Mouse (Mus musculus): ENCODE data around the gene Atg2b. TPM values are rescaled to one million over a fixed set of nuclear protein-coding genes. Genes with fewer than 3 reads are reported as not detected.

Gene Atg2b
- polyA plus RNA-seq, 1 experiment from 2014 or later = 28.7 TPM

DNA sequence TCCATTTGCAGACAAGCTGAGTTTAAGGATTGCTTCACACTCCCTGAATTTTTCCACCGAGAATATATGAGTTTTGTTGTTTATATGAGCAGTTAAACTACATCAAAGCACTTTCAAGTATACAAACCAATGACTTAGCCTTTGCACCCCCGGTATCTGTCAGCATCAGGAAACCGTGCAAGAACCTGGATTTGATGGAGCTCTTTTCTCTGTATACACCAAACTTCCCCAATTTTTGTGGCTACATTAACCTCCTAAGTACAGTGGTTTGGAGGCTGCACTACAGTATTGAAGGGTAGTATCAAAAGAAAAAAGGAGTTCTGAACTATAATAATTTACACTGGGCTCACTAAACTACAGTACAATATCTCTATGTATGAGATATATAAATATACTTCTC is 6.2 kb downstream of the Atg2b start:
- TF ChIP-seq CTCF (IDR thresholded peaks at IDR 0.05) = no peak
- CTCF ChIA-PET = interaction anchor here (1.1 kb wide), 1 partner anchor 49 kb away, joined by 3 read pairs; no protein-coding TSS in a partner anchor
- DNase-seq (ENCODE audit: low read depth, low spot score) = no peak
- POLR2A ChIA-PET = no interaction called here
- in situ Hi-C loops (cut with MboI; ENCODE audit: low pct_unique_long_range_greater_than_20kb) = no loop called here
- no peak for ATAC-seq
- no peaks in the 10 kb centered on the region for H3K27me3 ChIP-seq

DNA sequence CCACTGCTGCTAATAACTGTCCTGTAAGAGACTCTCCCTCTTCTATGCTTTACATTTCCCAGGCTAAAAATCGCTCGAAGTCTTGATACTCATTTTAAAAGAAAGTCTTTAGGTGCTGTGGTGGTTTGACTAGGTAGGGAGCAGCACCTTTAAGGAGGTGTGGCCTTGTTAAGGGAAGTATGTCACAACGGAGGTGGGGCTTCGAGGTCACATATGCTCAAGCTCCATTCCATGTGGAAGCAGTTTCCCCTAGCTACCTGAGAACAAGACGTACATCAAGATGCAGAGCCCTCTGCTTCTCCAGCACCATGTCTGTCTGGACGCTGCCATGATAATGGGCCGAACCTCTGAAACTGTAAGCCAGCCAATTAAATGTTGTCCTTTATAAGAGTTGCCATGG is 6.8 kb downstream of the Atg2b start:
- TF ChIP-seq CTCF (IDR thresholded peaks at IDR 0.05) = no peak
- in situ Hi-C loops (cut with MboI; ENCODE audit: low pct_unique_long_range_greater_than_20kb) = no loop called here
- ATAC-seq (no peak), DNase-seq (ENCODE audit: low read depth, low spot score) (no peak)
- POLR2A ChIA-PET = no interaction called here
- CTCF ChIA-PET = interaction anchor here (1.1 kb wide), 1 partner anchor 50 kb away, joined by 3 read pairs; no protein-coding TSS in a partner anchor
- no peaks in the 10 kb centered on the region for H3K27me3 ChIP-seq

DNA sequence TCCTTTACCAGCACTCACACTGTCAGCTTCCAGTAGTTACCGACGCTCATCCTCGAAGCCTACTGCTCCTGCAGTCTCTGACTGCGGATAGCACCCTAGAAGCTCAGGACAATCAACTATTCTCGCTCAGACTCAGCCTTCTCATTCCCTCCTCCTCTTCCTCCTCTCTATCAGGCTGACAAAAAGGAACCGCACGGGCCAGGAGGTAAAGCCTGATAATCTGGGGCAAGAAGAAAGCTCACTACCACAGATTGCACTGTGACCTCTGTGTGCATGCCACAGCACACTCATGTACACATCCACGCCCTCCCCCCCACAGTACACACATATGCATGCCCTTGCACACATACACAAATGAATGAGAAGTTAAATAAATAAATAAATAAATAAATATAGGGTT is 8.7 kb downstream of the Atg2b start:
- ChIA-PET POLR2A (no interaction called here), CTCF (no interaction called here)
- no peaks in the 10 kb centered on the region for H3K27me3 ChIP-seq
- no peak for ATAC-seq
- TF ChIP-seq CTCF (IDR thresholded peaks at IDR 0.05) = no peak
- DNase-seq (ENCODE audit: low read depth, low spot score) = no peak
- in situ Hi-C loops (cut with MboI; ENCODE audit: low pct_unique_long_range_greater_than_20kb) = no loop called here

DNA sequence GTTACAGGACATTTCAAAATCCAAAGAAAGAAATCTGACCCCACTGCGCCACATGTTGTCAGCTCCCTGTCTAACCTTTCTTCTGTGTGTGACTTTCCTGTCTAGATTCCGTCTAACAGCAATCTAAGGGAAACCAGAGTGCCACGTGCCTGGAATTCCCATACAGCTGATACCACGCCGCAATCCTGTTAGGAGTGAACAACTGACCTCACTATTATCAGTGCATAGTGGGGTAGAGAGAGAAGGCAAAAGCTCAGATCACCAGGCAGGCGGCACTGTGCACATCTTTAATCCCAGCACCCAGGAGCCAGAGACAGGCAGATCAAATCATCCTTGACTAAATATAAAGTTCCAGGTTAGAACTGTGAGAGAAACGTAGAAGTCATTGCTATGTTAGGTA is 29.2 kb downstream of the Atg2b start:
- ChIA-PET CTCF (no interaction called here), POLR2A (no interaction called here)
- TF ChIP-seq CTCF (IDR thresholded peaks at IDR 0.05) = no peak
- in situ Hi-C loops (cut with MboI; ENCODE audit: low pct_unique_long_range_greater_than_20kb) = no loop called here
- H3K27me3 ChIP-seq = no peaks in the 10 kb centered on the region
- no peak for ATAC-seq
- DNase-seq (ENCODE audit: low read depth, low spot score) = no peak

DNA sequence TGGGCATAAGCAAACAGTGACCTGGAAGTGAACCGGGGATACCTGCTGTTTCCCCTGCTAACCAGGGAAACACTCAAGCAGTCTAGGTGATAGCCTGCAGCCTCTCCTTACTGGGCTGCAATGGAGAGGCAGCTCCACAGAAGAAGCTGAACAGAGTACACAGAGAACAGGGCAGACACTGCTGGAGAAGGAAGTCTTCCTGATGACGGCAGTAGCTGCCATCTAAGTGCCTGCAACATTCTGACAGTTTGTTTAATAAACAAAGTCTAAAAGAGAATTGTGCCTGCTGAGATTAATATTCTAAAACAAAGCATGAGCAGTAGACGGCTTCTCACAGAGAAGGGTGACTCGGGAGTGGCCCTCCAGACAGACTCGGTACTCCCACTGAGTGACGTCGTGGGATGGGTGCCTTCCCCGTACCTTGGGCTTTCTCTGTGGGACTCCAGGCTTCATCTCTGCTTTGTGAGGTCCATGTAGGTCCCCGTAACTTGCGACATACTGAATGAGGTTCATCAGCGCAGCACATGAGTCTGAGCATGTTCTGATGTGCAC is 42.2 kb downstream of the Atg2b start:
- TF ChIP-seq CTCF (IDR thresholded peaks at IDR 0.05) = no peak
- DNase-seq (ENCODE audit: low read depth, low spot score) (no peak), ATAC-seq (no peak)
- in situ Hi-C loops (cut with MboI; ENCODE audit: low pct_unique_long_range_greater_than_20kb) = no loop called here
- ChIA-PET CTCF (interaction anchor here (1.0 kb wide), 1 partner anchor 27 kb away, joined by 3 read pairs; no protein-coding TSS in a partner anchor), POLR2A (no interaction called here)
- no peaks in the 10 kb centered on the region for H3K27me3 ChIP-seq

DNA sequence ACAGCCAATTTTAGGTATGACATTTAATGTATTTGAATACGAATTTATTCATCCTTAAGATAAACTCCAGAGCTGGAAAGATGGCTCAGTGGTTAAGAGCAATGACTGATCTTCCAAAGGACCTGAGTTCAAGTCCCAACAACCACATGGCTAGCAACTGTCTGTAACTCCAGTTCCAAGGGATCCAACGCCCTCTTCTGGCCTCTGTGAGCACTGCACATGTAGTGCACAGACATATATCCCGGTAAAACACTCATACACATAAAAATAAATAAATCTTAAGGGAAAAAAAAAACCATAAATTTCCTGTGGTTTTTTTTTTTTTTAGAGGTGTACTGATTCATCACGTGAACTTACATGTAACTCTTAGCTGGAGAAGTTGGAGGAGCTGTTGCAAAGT is 47.5 kb downstream of the Atg2b start:
- ChIA-PET CTCF (no interaction called here), POLR2A (interaction anchor here (0.6 kb wide), 1 partner anchor 17 kb away, joined by 5 read pairs; no protein-coding TSS in a partner anchor)
- H3K27me3 ChIP-seq = no peaks in the 10 kb centered on the region
- DNase-seq (ENCODE audit: low read depth, low spot score) (no peak), ATAC-seq (no peak)
- peak; percentile 63 for TF ChIP-seq CTCF (IDR thresholded peaks at IDR 0.05)
- in situ Hi-C loops (cut with MboI; ENCODE audit: low pct_unique_long_range_greater_than_20kb) = no loop called here

DNA sequence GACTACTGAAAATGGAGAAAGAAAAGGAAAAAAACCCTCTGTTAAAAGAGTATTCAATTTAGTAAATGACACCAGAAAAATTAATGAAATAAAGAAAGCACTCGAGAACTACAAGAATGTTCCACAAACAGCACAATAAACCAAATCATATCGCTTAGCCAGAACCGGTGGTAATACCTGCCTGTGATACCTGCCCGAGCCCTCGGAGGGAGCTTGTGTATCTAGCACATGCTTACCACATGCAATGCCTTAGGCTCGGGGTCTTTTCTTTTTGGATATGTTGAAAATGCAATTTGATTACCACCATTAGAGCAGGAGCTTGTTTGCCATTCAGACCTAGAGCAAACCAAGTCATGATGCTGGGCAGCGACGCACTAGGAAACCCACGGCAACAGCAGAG is 48.5 kb downstream of the Atg2b start:
- POLR2A ChIA-PET = interaction anchor here (0.6 kb wide), 1 partner anchor 16 kb away, joined by 4 read pairs; no protein-coding TSS in a partner anchor
- H3K27me3 ChIP-seq = no peaks in the 10 kb centered on the region
- TF ChIP-seq CTCF (IDR thresholded peaks at IDR 0.05) = no peak
- ATAC-seq = no peak
- in situ Hi-C loops (cut with MboI; ENCODE audit: low pct_unique_long_range_greater_than_20kb) = no loop called here
- CTCF ChIA-PET = interaction anchor here (0.9 kb wide), 1 partner anchor 9 kb away, joined by 4 read pairs; no protein-coding TSS in a partner anchor
- DNase-seq (ENCODE audit: low read depth, low spot score) = no peak

DNA sequence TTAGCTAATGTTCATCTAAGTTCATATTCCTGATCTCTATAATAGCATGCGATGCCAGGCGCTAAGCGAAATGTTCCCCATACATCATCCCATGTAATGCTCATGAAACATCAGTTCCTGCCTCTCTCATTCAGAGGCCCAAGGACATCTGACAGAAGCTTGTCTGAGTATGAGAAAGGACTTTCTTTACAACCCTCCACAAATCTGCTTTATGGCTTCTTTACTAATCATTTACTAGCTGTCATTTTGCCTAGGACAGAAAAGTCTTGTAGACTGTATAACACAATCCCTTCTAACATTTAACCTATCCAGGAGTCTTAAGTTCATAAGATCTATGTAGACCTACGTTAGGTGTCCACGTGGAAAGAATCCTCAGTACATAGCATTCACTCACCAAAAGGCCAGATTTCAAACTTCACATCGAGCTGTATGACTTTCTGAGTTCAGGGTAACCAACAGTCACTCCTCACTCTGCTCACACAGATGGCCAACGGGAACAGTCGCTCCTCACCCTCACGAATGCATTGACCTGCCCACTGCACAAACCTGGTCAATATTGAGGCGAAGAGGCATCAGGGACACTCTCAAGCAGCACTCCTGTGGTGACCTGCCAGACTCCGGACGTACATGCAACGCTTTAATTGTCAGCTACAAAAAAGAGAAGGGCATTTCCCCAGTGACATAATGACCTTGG is 50.5 kb downstream of the Atg2b start:
- no peaks in the 10 kb centered on the region for H3K27me3 ChIP-seq
- ChIA-PET CTCF (no interaction called here), POLR2A (no interaction called here)
- no peak for TF ChIP-seq CTCF (IDR thresholded peaks at IDR 0.05)
- ATAC-seq (no peak), DNase-seq (ENCODE audit: low read depth, low spot score) (no peak)
- in situ Hi-C loops (cut with MboI; ENCODE audit: low pct_unique_long_range_greater_than_20kb) = no loop called here

DNA sequence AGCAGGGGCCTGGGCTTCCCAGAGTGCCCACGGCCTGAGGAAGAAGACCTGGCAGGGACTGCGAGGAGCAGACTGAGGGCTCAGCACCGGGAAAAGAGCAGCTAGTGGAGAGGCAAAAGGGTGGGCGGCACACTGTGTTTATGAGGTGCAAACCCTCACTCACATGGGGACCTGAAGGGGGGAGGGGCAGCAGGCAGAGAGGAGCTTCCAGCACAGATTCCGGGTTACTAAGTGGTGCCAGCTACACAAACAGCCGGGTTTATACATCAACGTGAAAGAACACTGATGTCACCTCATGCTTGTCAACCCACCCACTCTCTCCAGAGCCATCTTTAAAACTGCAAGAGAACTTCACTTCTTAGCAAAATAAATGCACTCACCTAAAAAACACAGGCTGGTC is 59.2 kb downstream of the Atg2b start:
- POLR2A ChIA-PET = no interaction called here
- CTCF ChIA-PET = no interaction called here
- TF ChIP-seq CTCF (IDR thresholded peaks at IDR 0.05) = no peak
- H3K27me3 ChIP-seq = no peaks in the 10 kb centered on the region
- in situ Hi-C loops (cut with MboI; ENCODE audit: low pct_unique_long_range_greater_than_20kb) = no loop called here
- no peak for ATAC-seq
- DNase-seq (ENCODE audit: low read depth, low spot score) = no peak

DNA sequence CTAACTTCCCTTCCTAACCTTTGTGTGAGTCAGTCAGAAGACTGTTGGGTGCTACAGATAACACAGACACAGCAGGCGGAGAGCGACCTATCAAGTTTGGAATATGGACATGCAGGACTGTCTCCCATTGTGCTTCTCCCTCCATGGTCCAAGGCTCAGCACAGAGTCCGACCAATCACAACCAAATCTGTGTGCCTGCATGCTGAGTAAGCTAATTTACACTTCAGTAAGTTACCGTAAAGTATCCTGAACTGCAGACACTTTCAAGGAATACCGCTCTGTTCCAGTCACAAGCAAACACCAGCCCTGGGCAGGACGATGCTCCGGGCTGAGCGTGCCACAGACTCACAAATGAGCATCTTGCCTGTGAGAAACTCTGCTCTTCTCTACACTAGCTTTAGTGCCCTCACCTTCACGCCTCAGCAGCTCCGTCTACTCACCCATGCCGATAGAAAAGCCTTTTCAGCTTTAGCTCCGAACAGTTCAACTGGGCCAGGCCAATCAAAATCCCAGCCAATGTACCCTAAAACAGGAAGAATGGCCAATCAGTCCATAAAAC is 62.0 kb downstream of the Atg2b start:
- in situ Hi-C loops (cut with MboI; ENCODE audit: low pct_unique_long_range_greater_than_20kb) = no loop called here
- no peak for TF ChIP-seq CTCF (IDR thresholded peaks at IDR 0.05)
- DNase-seq (ENCODE audit: low read depth, low spot score) (no peak), ATAC-seq (no peak)
- ChIA-PET CTCF (no interaction called here), POLR2A (no interaction called here)
- H3K27me3 ChIP-seq = no peaks in the 10 kb centered on the region

DNA sequence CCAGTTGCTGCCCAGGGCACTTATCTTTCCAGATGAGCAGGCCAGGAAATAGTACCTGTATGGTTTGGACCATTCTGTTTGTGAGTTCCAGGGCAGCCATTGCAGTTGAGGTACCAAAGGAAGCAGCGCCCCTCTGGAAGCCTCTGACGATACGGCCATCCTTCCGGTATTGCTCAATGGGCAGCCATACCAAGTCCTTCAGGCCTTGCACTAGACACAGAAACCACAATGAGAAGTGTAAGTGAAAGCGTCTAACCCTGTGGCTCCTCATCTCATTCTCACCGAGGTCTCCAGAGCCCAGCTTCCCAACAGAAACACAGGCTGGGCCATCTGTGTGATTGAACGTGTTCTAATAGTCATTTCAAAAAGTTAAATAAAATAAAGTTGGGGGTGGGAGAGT is 63.0 kb downstream of the Atg2b start:
- DNase-seq (ENCODE audit: low read depth, low spot score) (no peak), ATAC-seq (no peak)
- in situ Hi-C loops (cut with MboI; ENCODE audit: low pct_unique_long_range_greater_than_20kb) = no loop called here
- ChIA-PET CTCF (no interaction called here), POLR2A (interaction anchor here (0.6 kb wide), 1 partner anchor 24 kb away, joined by 3 read pairs; no protein-coding TSS in a partner anchor)
- H3K27me3 ChIP-seq = no peaks in the 10 kb centered on the region
- TF ChIP-seq CTCF (IDR thresholded peaks at IDR 0.05) = no peak
